Mouse (Mus musculus) ES-Bruce4 (cell line): ENCODE results near the gene Ccr3. TPM values are rescaled to one million over a fixed set of nuclear protein-coding genes. Genes with fewer than 3 reads are reported as not detected.

ENCODE experiments used
- H3K27ac ChIP-seq: 2 replicates; pipeline ENCODE4 v1.5.1; 2012; ENCODE audit warnings: low read length, inconsistent platforms; ENCODE audit not compliant: insufficient read depth
- H3K27me3 ChIP-seq: 2 replicates; pipeline ENCODE4 v1.6.1; 2012; ENCODE audit warnings: mild to moderate bottlenecking, low read length, inconsistent platforms; ENCODE audit not compliant: control insufficient read depth, poor library complexity, insufficient read depth, severe bottlenecking
- H3K36me3 ChIP-seq: 2 replicates; pipeline ENCODE4 v1.6.1; 2012; ENCODE audit warnings: inconsistent platforms, mild to moderate bottlenecking, low read length, moderate library complexity; ENCODE audit not compliant: control insufficient read depth, poor library complexity, insufficient read depth, severe bottlenecking
- H3K4me1 ChIP-seq: one replicate; pipeline ENCODE4 v1.8.1; 2011; ENCODE audit warnings: low read length; ENCODE audit not compliant: control insufficient read depth, insufficient read depth
- H3K4me3 ChIP-seq: 2 replicates; pipeline ENCODE4 v1.5.1; 2011; ENCODE audit warnings: low read depth, mild to moderate bottlenecking, low read length
- H3K9ac ChIP-seq: 2 replicates; pipeline ENCODE4 v1.6.1; 2012; ENCODE audit warnings: low read depth, mild to moderate bottlenecking, inconsistent platforms; ENCODE audit not compliant: poor library complexity, severe bottlenecking
- H3K9me3 ChIP-seq: replicated peaks from 2 replicates; pipeline ENCODE4 v1.6.1; 2012; ENCODE audit warnings: mild to moderate bottlenecking, low read length, inconsistent platforms; ENCODE audit not compliant: control insufficient read depth, poor library complexity, insufficient read depth, severe bottlenecking
- CTCF ChIP-seq: IDR thresholded peaks from one replicate; pipeline ENCODE4 v1.8.1; 2011; ENCODE audit warnings: low read depth, low read length
- EP300 ChIP-seq: IDR thresholded peaks from 2 replicates; pipeline ENCODE4 v1.6.1; 2011; ENCODE audit warnings: low read depth, low read length; ENCODE audit not compliant: insufficient read depth
- POLR2A ChIP-seq: IDR thresholded peaks from one replicate; pipeline ENCODE4 v1.8.1; 2011; ENCODE audit warnings: low read length; ENCODE audit not compliant: insufficient read depth
- polyA plus RNA-seq: library from polyadenylated mRNA; stranded (reverse); fragments of >200 nt; gene quantifications from 2 replicates; pipeline ENCODE4 v1.2.4, GENCODE M21; 2011; ENCODE audit warnings: low read depth; ENCODE audit not compliant: missing spikeins, insufficient read depth, insufficient read length

Gene Ccr3
- polyA plus RNA-seq, 1 experiment: not detected

GRCm38 (mm10) chr9:123982720-123983119 is 39.1 kb upstream of the Ccr3 start:
- Histone ChIP-seq H3K27me3 (no peaks in the 10 kb centered on the region), H3K4me1 (no peaks in the 10 kb centered on the region), H3K27ac (no peak overlapping the region), H3K9me3 (no peaks in the 10 kb centered on the region), H3K4me3 (no peak overlapping the region), H3K9ac (no peak overlapping the region), H3K36me3 (no peaks in the 10 kb centered on the region)
- TF ChIP-seq EP300: no peak
- no peak for TF ChIP-seq POLR2A
- TF ChIP-seq CTCF: no peak

GRCm38 (mm10) chr9:123984943-123985342 is 36.8 kb upstream of the Ccr3 start:
- no peak overlapping the region for H3K9ac ChIP-seq
- H3K36me3 ChIP-seq: no peaks in the 10 kb centered on the region
- no peak for TF ChIP-seq EP300
- no peak for TF ChIP-seq POLR2A
- TF ChIP-seq CTCF: no peak
- H3K27ac ChIP-seq: no peak overlapping the region
- H3K27me3 ChIP-seq: no peaks in the 10 kb centered on the region
- H3K9me3 ChIP-seq: no peaks in the 10 kb centered on the region
- no peak overlapping the region for H3K4me3 ChIP-seq
- H3K4me1 ChIP-seq: no peaks in the 10 kb centered on the region

- Histone ChIP-seq H3K36me3 (no peaks in the 10 kb centered on the region), H3K4me1 (no peaks in the 10 kb centered on the region), H3K27me3 (no peaks in the 10 kb centered on the region), H3K9ac (no peak overlapping the region), H3K4me3 (no peak overlapping the region), H3K9me3 (no peaks in the 10 kb centered on the region), H3K27ac (no peak overlapping the region)
- no peak for TF ChIP-seq CTCF
- no peak for TF ChIP-seq EP300
- TF ChIP-seq POLR2A: no peak
Measured at GRCm38 (mm10) chr9:123986217-123986616, 35.6 kb upstream of the Ccr3 start.

GRCm38 (mm10) chr9:123989671-123990070 is 32.1 kb upstream of the Ccr3 start:
- no peaks in the 10 kb centered on the region for H3K4me1 ChIP-seq
- no peak overlapping the region for H3K27ac ChIP-seq
- H3K9ac ChIP-seq: no peak overlapping the region
- H3K36me3 ChIP-seq: no peaks in the 10 kb centered on the region
- no peaks in the 10 kb centered on the region for H3K27me3 ChIP-seq
- H3K9me3 ChIP-seq: no peaks in the 10 kb centered on the region
- TF ChIP-seq EP300 (no peak), CTCF (no peak), POLR2A (no peak)
- H3K4me3 ChIP-seq: no peak overlapping the region

GRCm38 (mm10) chr9:123991312-123991906 is 30.4 kb upstream of the Ccr3 start:
- Histone ChIP-seq H3K36me3 (no peaks in the 10 kb centered on the region), H3K4me3 (no peak overlapping the region), H3K4me1 (no peaks in the 10 kb centered on the region), H3K27me3 (no peaks in the 10 kb centered on the region), H3K27ac (no peak overlapping the region), H3K9ac (no peak overlapping the region), H3K9me3 (no peaks in the 10 kb centered on the region)
- TF ChIP-seq POLR2A (no peak), CTCF (no peak), EP300 (no peak)

- Histone ChIP-seq H3K27ac (no peak overlapping the region), H3K9ac (no peak overlapping the region), H3K4me3 (no peak overlapping the region), H3K36me3 (no peaks in the 10 kb centered on the region), H3K4me1 (no peaks in the 10 kb centered on the region), H3K27me3 (no peaks in the 10 kb centered on the region), H3K9me3 (no peaks in the 10 kb centered on the region)
- no peak for TF ChIP-seq POLR2A
- no peak for TF ChIP-seq EP300
- TF ChIP-seq CTCF: no peak
Measured at GRCm38 (mm10) chr9:123997719-123998118, 24.1 kb upstream of the Ccr3 start.
